16 mouse cellular contexts compared by ENCODE assay signal in genomic region chr13:46530546-46530945, GRCm38 (mm10). TPM values are rescaled to one million over a fixed set of nuclear protein-coding genes. Genes with fewer than 3 reads are reported as not detected.
"Had no signal": no experiment of that assay in that cellular context is flagged by ENCODE, and none has a peak within 500 bp of the region (broad histone marks: within the 10 kb centered on the region; RNA-seq: fewer than 3 reads in every experiment).

No protein-coding gene starts in this region.

- H3K4me1 ChIP-seq: limb, embryonic 15.5 days had no signal

- H3K36me3 ChIP-seq: limb, embryonic 15.5 days; liver, embryonic 12.5 days; midbrain, embryonic 15.5 days; neural tube, embryonic 12.5 days had no signal

- H3K27ac ChIP-seq: limb, embryonic 15.5 days; liver, embryonic 12.5 days; midbrain, embryonic 10.5 days; midbrain, embryonic 15.5 days; neural tube, embryonic 12.5 days had no signal

- H3K4me3 ChIP-seq: limb, embryonic 15.5 days; liver, embryonic 12.5 days; midbrain, embryonic 10.5 days; midbrain, embryonic 15.5 days; neural tube, embryonic 12.5 days had no signal

- DNase-seq: kidney, postnatal 25 days; layer of hippocampus, adult 9-11 months; layer of hippocampus, postnatal 36 days; lung, embryonic 14.5 days; lung, postnatal 10 days; lung, postnatal 4 days; spleen, adult 18-20 months; thymus, adult 18-20 months; thymus, postnatal 14 days had no signal

- H3K9me3 ChIP-seq: limb, embryonic 15.5 days; liver, embryonic 12.5 days; midbrain, embryonic 10.5 days; midbrain, embryonic 15.5 days; neural tube, embryonic 12.5 days had no signal

- ATAC-seq: liver, embryonic 12.5 days; midbrain, embryonic 15.5 days had no signal

- H3K27me3 ChIP-seq: limb, embryonic 15.5 days; liver, embryonic 12.5 days; midbrain, embryonic 15.5 days; neural tube, embryonic 12.5 days had no signal

- H3K4me2 ChIP-seq: limb, embryonic 15.5 days; liver, embryonic 12.5 days; lung, embryonic 14.5 days; midbrain, embryonic 15.5 days; neural tube, embryonic 12.5 days had no signal

- H3K9ac ChIP-seq: limb, embryonic 15.5 days; liver, embryonic 12.5 days; lung, embryonic 14.5 days; midbrain, embryonic 15.5 days; neural tube, embryonic 12.5 days had no signal

RNA-seq across cellular contexts. Expression of gene Cap2, which starts 28.9 kb away (rescaled TPM):
- total RNA-seq: megakaryocyte, adult 5-6 weeks; monocyte, adult 5-6 weeks had no signal
